Mouse (Mus musculus) bone marrow macrophage, adult 2 months (primary cell): Measurements from ENCODE around the gene Itgad. TPM values are rescaled to one million over a fixed set of nuclear protein-coding genes. Genes with fewer than 3 reads are reported as not detected.

ENCODE experiments used
- H3K27ac ChIP-seq: 2 replicates; pipeline ENCODE4 v1.5.1; 2012; ENCODE audit warnings: low read depth, low read length; ENCODE audit not compliant: insufficient read depth
- H3K4me1 ChIP-seq: 2 replicates; pipeline ENCODE4 v1.6.1; 2012; ENCODE audit warnings: low read length; ENCODE audit not compliant: control insufficient read depth, insufficient read depth
- H3K4me3 ChIP-seq: 2 replicates; pipeline ENCODE4 v1.5.1; 2012; ENCODE audit warnings: mild to moderate bottlenecking, low read length, moderate library complexity; ENCODE audit not compliant: insufficient read depth
- CTCF ChIP-seq: IDR thresholded peaks from 2 replicates; pipeline ENCODE4 v1.5.1; 2012; ENCODE audit warnings: low read depth, mild to moderate bottlenecking, low read length, moderate library complexity
- POLR2A ChIP-seq: IDR thresholded peaks from 2 replicates; pipeline ENCODE4 v1.6.1; 2012; ENCODE audit warnings: mild to moderate bottlenecking, low read depth, low read length, borderline replicate concordance
- polyA plus RNA-seq: library from polyadenylated mRNA; stranded (reverse); fragments of >200 nt; gene quantifications from 2 replicates; pipeline ENCODE4 v1.2.4, GENCODE M21; 2012; ENCODE audit not compliant: missing spikeins, insufficient read depth, insufficient read length

Itgad gene
- polyA plus RNA-seq, 1 experiment, result 0.52 TPM

DNA sequence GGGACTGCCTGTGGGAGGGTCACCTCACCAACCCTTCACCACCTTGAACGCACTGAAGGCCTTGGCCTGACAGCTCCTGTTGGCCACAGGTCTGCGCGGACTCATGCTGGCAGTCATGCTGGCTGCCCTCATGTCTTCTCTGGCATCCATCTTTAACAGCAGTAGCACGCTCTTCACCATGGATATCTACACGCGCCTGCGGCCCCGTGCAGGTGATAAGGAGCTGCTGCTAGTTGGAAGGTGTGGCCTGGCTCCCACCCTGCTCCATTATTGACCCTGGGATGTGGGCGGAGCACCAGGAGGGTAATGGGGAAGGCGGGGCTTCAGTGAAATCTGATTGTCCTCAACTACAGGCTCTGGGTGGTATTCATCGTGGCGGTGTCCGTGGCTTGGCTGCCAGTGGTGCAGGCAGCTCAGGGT, 116.3 kb downstream of the Itgad start:
- no peaks in the 10 kb centered on the region for H3K4me1 ChIP-seq
- no peak overlapping the region for H3K27ac ChIP-seq
- H3K4me3 ChIP-seq, result no peak overlapping the region
- no peak for TF ChIP-seq CTCF
- no peak for TF ChIP-seq POLR2A

DNA sequence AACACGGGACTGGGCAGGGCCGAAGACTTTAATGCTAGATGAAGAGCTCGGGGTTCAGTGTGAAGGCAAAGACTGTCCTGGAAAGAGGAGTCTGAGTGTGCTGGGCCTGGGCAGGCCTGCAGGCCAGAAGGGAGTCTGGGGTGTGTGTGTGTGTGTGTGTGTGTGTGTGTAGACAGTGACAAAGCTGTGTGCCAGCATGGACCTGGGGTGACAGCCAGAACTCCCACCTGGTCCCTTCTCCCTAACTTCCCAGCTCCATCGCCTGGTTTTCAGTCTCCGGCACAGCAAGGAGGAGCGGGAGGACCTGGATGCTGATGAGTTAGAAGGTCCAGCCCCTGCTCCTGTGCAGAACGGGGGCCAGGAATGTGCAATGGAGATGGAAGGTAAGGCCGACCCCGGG, 117.3 kb downstream of the Itgad start:
- Histone ChIP-seq H3K27ac (no peak overlapping the region), H3K4me3 (no peak overlapping the region), H3K4me1 (no peaks in the 10 kb centered on the region)
- TF ChIP-seq CTCF (no peak), POLR2A (no peak)

Other genes with a start within 250 kb of the Itgad start
- gene Kat8, start 241.9 kb upstream of the Itgad start, polyA plus RNA-seq, result 23.7 and 29.1 TPM in 2 replicates
- not detected in 2 replicates for gene Prss8, start 224.3 kb upstream of the Itgad start, polyA plus RNA-seq
- gene Prss36, start 207.7 kb upstream of the Itgad start, polyA plus RNA-seq, result 1.7 and 2.6 TPM in 2 replicates
- gene Fus, start 186.9 kb upstream of the Itgad start, polyA plus RNA-seq, result 318 and 323 TPM in 2 replicates
- gene Pycard, start 160.5 kb upstream of the Itgad start, polyA plus RNA-seq, result 126 and 140 TPM in 2 replicates
- gene Trim72, start 150.4 kb upstream of the Itgad start, polyA plus RNA-seq, result not detected in 2 replicates
- 515 and 564 TPM in 2 replicates for gene Itgam, start 91.7 kb upstream of the Itgad start, polyA plus RNA-seq
- gene Gm49368, start 91.7 kb upstream of the Itgad start, polyA plus RNA-seq, result 1.7 and 11.3 TPM in 2 replicates
- gene Itgax, start 24.8 kb upstream of the Itgad start, polyA plus RNA-seq, result 5.8 and 7.0 TPM in 2 replicates
- 1.2 TPM in 1 of 2 replicates, not detected in the other for gene Cox6a2, start 52.0 kb downstream of the Itgad start, polyA plus RNA-seq
- 14.6 and 15.0 TPM in 2 replicates for gene Armc5, start 83.0 kb downstream of the Itgad start, polyA plus RNA-seq
- gene 9130023H24Rik, start 83.7 kb downstream of the Itgad start, polyA plus RNA-seq, result 2.5 and 2.8 TPM in 2 replicates
- 1.2 and 1.7 TPM in 2 replicates for gene Tgfb1i1, start 92.4 kb downstream of the Itgad start, polyA plus RNA-seq
- not detected in 2 replicates for gene Slc5a2, start 111.3 kb downstream of the Itgad start, polyA plus RNA-seq
- 16.7 and 18.4 TPM in 2 replicates for gene BC017158, start 143.8 kb downstream of the Itgad start, polyA plus RNA-seq